Mouse (Mus musculus): ENCODE data around the gene Fcgrt. TPM values are rescaled to one million over a fixed set of nuclear protein-coding genes. Genes with fewer than 3 reads are reported as not detected.

The Fcgrt gene
- polyA plus RNA-seq, 1 experiment = 67.2 TPM

GRCm38 (mm10) chr7:45060632-45061122 is 43.0 kb downstream of the Fcgrt start:
- Histone ChIP-seq H3ac (ENCODE audit: control insufficient read depth, insufficient read length) (no peak overlapping the region), H3K27me3 (ENCODE audit: control insufficient read depth, insufficient read depth, insufficient read length) (no peaks in the 10 kb centered on the region), H3K4me2 (ENCODE audit: low read depth) (no peak overlapping the region), H3K36me3 (ENCODE audit: control insufficient read depth, insufficient read depth) (peaks cover 4% of the 10 kb centered on the region), H3K79me2 (ENCODE audit: control insufficient read depth, insufficient read depth) (peaks cover 28% of the 10 kb centered on the region), H3K4me3 (peak overlapping the region; percentile 65)
- TF ChIP-seq MAX (IDR thresholded peaks at IDR 0.05; ENCODE audit: low read depth) (no peak), SRF (IDR thresholded peaks at IDR 0.05; ENCODE audit: control insufficient read depth, insufficient read length, low read depth) (no peak), TCF12 (IDR thresholded peaks at IDR 0.05; ENCODE audit: insufficient read depth, poor library complexity, severe bottlenecking) (no peak)

GRCm38 (mm10) chr7:45058607-45059571 is 44.8 kb downstream of the Fcgrt start:
- no peak overlapping the region for H3K4me2 ChIP-seq (ENCODE audit: low read depth)
- H3K4me3 ChIP-seq = no peak overlapping the region
- H3K36me3 ChIP-seq (ENCODE audit: control insufficient read depth, insufficient read depth) = no peaks in the 10 kb centered on the region
- TF ChIP-seq POLR2AphosphoS2 (IDR thresholded peaks at IDR 0.05; ENCODE audit: insufficient read length, low read depth) = no peak
- no peak for TF ChIP-seq TCF12 (IDR thresholded peaks at IDR 0.05; ENCODE audit: insufficient read depth, poor library complexity, severe bottlenecking)
- TF ChIP-seq MYOG (IDR thresholded peaks at IDR 0.05; ENCODE audit: control insufficient read depth in 1 of 3, insufficient read depth in 1 of 3, insufficient read length in 2 of 3, low read depth in 2 of 3) = no peak
- TF ChIP-seq E2F4 (IDR thresholded peaks at IDR 0.05; ENCODE audit: insufficient read depth) = no peak
- no peak for TF ChIP-seq SRF (IDR thresholded peaks at IDR 0.05; ENCODE audit: control insufficient read depth, insufficient read length, low read depth)
- TF ChIP-seq MAX (IDR thresholded peaks at IDR 0.05; ENCODE audit: low read depth) = no peak
- no peak for TF ChIP-seq USF1 (IDR thresholded peaks at IDR 0.05; ENCODE audit: low read depth)
- TF ChIP-seq MYOD1 (IDR thresholded peaks at IDR 0.05; ENCODE audit: control insufficient read depth in 1 of 3, insufficient read length in 2 of 3, low read depth in 2 of 3) = no peak
- no peak for TF ChIP-seq POLR2A (IDR thresholded peaks at IDR 0.05; ENCODE audit: insufficient read length, low read depth)
- TF ChIP-seq TCF3 (IDR thresholded peaks at IDR 0.05; ENCODE audit: insufficient read length, low read depth) = no peak
- TF ChIP-seq CEBPB (IDR thresholded peaks at IDR 0.05; ENCODE audit: insufficient read depth, poor library complexity, severe bottlenecking) = no peak
- TF ChIP-seq REST (IDR thresholded peaks at IDR 0.05; ENCODE audit: insufficient read depth, insufficient read length) = no peak
- peaks cover 10% of the 10 kb centered on the region for H3K79me2 ChIP-seq (ENCODE audit: control insufficient read depth, insufficient read depth)
- H3K27me3 ChIP-seq (ENCODE audit: control insufficient read depth, insufficient read depth, insufficient read length) = no peaks in the 10 kb centered on the region
- H3ac ChIP-seq (ENCODE audit: control insufficient read depth, insufficient read length) = no peak overlapping the region

DNA sequence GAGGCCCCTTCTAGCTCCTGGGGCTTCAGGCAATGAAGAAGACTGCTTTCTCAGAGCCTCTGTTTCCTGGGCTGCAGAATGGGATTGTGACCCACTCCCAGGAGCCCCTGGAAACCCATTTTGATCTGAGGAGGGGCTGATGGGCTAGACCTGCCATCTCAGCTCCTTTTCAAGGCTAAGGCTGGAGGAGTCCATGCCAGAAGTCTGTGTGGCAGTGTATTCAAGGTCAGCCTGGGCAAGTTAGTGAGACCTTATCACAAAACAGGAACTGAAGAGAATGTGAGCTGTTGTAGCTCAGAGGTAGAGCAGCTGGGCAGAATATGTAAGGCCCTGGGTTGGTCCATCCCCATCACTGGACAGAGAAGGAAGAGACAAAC is 46.7 kb downstream of the Fcgrt start:
- H3ac ChIP-seq (ENCODE audit: control insufficient read depth, insufficient read length) = no peak overlapping the region
- H3K36me3 ChIP-seq (ENCODE audit: control insufficient read depth, insufficient read depth) = no peaks in the 10 kb centered on the region

DNA sequence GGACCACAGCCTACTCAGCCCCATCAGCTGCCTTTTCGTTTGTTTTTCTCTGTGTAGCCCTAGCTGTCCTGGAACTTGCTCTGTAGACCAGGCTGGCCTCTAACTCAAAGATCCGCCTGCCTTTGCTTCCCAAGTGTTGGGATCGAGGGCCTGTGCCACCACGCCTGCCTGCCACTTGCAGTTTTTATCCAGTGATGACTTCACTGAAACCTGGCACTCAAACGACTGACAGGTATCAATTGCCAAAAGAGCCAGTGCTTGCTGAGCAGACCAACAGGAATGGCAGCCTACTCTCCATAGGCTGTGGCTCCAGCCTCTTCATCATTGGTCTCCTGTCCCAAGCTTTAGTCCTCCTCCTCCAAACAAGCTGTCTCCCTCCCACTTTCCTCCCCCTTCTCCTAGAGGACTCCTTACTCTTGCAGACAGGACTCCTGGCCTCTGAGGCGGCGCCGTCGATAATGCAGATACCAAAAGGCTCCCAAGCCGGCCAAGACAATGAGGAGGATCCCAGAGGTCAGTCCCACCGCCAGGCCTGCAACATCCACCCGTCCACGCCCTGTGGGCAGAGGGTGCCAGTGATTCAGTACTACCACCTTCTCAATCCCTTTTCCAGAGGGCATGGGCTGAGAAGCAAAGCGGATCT is 47.2 kb downstream of the Fcgrt start:
- Histone ChIP-seq H3K36me3 (ENCODE audit: control insufficient read depth, insufficient read depth) (no peaks in the 10 kb centered on the region), H3K27me3 (ENCODE audit: control insufficient read depth, insufficient read depth, insufficient read length) (no peaks in the 10 kb centered on the region), H3ac (ENCODE audit: control insufficient read depth, insufficient read length) (no peak overlapping the region), H3K79me2 (ENCODE audit: control insufficient read depth, insufficient read depth) (peaks cover 8% of the 10 kb centered on the region), H3K4me3 (no peak overlapping the region), H3K4me2 (ENCODE audit: low read depth) (no peak overlapping the region)
- TF ChIP-seq USF1 (IDR thresholded peaks at IDR 0.05; ENCODE audit: low read depth) (no peak), TCF12 (IDR thresholded peaks at IDR 0.05; ENCODE audit: insufficient read depth, poor library complexity, severe bottlenecking) (no peak), SRF (IDR thresholded peaks at IDR 0.05; ENCODE audit: control insufficient read depth, insufficient read length, low read depth) (no peak), MAX (IDR thresholded peaks at IDR 0.05; ENCODE audit: low read depth) (no peak), MYOG (IDR thresholded peaks at IDR 0.05; ENCODE audit: control insufficient read depth in 1 of 3, insufficient read depth in 1 of 3, insufficient read length in 2 of 3, low read depth in 2 of 3) (no peak), E2F4 (IDR thresholded peaks at IDR 0.05; ENCODE audit: insufficient read depth) (no peak), TCF3 (IDR thresholded peaks at IDR 0.05; ENCODE audit: insufficient read length, low read depth) (no peak), POLR2A (IDR thresholded peaks at IDR 0.05; ENCODE audit: insufficient read length, low read depth) (no peak), REST (IDR thresholded peaks at IDR 0.05; ENCODE audit: insufficient read depth, insufficient read length) (no peak), CEBPB (IDR thresholded peaks at IDR 0.05; ENCODE audit: insufficient read depth, poor library complexity, severe bottlenecking) (no peak), POLR2AphosphoS2 (IDR thresholded peaks at IDR 0.05; ENCODE audit: insufficient read length, low read depth) (no peak), MYOD1 (IDR thresholded peaks at IDR 0.05; ENCODE audit: control insufficient read depth in 1 of 3, insufficient read length in 2 of 3, low read depth in 2 of 3) (no peak)

More for the DNA sequence above, 46.7 kb downstream of the Fcgrt start:
- no peak overlapping the region for H3K4me2 ChIP-seq (ENCODE audit: low read depth)
- TF ChIP-seq USF1 (IDR thresholded peaks at IDR 0.05; ENCODE audit: low read depth) (no peak), REST (IDR thresholded peaks at IDR 0.05; ENCODE audit: insufficient read depth, insufficient read length) (no peak), POLR2AphosphoS2 (IDR thresholded peaks at IDR 0.05; ENCODE audit: insufficient read length, low read depth) (no peak), MYOD1 (IDR thresholded peaks at IDR 0.05; ENCODE audit: control insufficient read depth in 1 of 3, insufficient read length in 2 of 3, low read depth in 2 of 3) (no peak)
- no peaks in the 10 kb centered on the region for H3K27me3 ChIP-seq (ENCODE audit: control insufficient read depth, insufficient read depth, insufficient read length)
- peaks cover 3% of the 10 kb centered on the region for H3K79me2 ChIP-seq (ENCODE audit: control insufficient read depth, insufficient read depth)
- no peak overlapping the region for H3K4me3 ChIP-seq
